Mouse (Mus musculus) frontal cortex, postnatal 36 days (tissue): Measurements from ENCODE around the gene Slc22a7.
A peak's percentile ranks its signal among the peaks of the same experiment; 100 is the strongest.

Experiments
- DNase-seq, 2 experiments: peaks; one replicate each; pipeline ENCODE4 v3.0.0; 2022; ENCODE audit warnings: low spot score in 2 of 2

Gene Slc22a7

GRCm38 (mm10) chr17:46436672-46437366 lies 1.4 kb downstream of the Slc22a7 start:
- peak in 1 of 2 experiments; percentile 51 for DNase-seq

DNA sequence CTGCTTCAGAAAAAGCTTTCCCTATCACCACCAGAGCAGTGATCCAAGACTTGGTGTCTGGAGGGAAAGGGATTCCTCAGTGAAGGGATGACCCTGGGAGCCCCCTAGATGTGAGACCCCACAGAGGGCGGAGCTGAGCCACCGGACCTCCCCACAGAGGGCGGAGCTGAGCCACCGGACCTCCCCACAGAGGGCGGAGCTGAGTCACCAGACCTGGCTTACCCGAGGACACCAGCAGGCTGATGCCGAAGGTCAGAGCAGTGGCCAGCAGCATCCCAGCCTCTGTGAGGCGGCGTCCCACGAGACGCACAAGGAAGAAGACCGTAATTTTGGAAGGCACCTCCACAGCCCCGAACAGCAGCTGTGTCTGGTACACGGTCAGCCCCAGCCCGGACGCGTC lies 4.6 kb downstream of the Slc22a7 start:
- no peak for DNase-seq

GRCm38 (mm10) chr17:46428761-46429414 lies 9.4 kb downstream of the Slc22a7 start, which contains the start of gene Crip3:
Crip3 (plus strand) TSS chr17:46428926.
- no peak for DNase-seq

GRCm38 (mm10) chr17:46426496-46426895 lies 11.8 kb downstream of the Slc22a7 start:
- no peak for DNase-seq

DNA sequence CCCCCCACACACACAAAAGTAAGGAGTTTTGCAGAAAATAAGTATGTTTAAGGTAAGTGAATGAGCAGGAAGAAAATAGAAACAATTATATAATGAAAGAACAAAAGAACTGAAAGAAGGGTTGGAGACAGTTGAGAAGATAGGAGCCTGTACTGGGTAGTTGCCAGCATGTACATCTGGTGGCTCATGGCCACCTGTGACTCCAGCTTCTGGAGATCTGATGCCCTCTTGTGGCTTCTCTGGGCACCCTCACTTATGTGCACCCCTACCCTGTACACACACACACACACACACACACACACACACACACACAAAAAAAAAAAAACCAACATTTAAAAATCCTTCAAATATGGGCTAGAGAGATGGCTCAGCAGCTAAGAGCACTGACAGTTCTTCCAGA lies 18.5 kb downstream of the Slc22a7 start:
- DNase-seq = no peak

GRCm38 (mm10) chr17:46418628-46419027 lies 19.6 kb downstream of the Slc22a7 start:
- DNase-seq = no peak

- DNase-seq = no peak
These were observed 29.8 kb downstream of the Slc22a7 start for GRCm38 (mm10) chr17:46408478-46408877.

DNA sequence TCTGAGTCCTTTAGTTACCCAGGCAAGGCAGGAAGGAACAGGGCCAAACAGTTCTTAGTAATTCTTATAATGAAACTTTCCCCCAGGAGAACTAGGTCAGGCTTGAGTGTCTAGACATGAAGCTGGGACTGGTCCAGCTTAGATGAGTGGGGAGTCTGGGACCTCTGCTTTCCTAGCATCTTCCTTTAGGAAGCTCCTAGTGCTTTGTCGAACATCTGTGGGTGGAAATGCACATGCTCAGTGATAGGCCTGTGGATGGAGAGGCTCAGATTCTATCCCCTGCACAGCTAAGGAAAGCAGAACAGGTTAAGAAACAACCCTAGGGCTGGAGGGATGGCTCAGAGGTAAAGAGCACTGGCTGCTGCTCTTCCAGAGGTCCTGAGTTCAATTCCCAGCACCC lies 43.6 kb downstream of the Slc22a7 start:
- DNase-seq = peak; percentile 13 to 19

- peak; percentile 25 to 45 for DNase-seq
These were observed 45.2 kb downstream of the Slc22a7 start for GRCm38 (mm10) chr17:46393012-46393411.

GRCm38 (mm10) chr17:46388200-46388599 lies 50.1 kb downstream of the Slc22a7 start:
- DNase-seq = no peak

DNA sequence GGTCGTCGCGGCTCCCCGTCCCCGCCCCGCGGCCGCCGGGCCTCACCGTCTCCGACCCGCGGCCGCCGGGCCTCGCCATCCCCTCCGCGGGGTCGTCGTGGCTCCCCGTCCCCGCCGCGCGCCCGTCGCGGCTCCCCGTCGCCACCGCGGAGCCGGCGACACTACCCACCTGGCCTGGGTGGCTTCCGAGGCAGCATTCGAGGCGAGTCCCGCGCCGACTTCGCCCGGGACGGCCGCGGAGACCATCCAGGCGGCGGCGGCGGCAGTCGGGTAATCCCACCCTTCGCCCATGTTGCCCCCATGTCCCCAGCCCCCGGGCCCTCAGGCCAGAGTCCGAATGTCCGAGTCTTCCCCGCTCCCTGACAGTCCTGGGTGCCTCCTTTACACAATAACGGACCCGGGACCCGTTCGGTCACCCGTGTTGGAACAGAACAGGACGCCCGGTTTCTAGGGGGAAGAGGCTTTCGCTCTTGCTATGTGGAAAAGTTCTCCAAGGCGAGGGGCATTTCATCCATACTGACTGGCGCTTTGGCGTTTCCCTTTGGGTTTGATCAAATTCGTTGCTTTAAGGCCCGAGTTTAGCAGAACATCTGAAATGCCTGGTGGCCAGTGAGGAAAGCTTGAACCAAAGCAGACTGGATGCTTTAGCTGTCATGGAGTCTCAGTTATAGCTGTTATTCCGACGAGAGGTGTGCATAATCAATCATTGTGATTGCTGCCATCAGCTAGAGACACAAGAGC lies 54.0 kb downstream of the Slc22a7 start:
- DNase-seq = peak; percentile 13 to 24

- DNase-seq = peak; percentile 96 to 97
These were observed 54.8 kb downstream of the Slc22a7 start, which contains the start of gene Zfp318 for GRCm38 (mm10) chr17:46383294-46384060. Zfp318 (plus strand) TSS chr17:46383731.
